Mouse (Mus musculus): ENCODE data around the gene Zfp790. TPM values are rescaled to one million over a fixed set of nuclear protein-coding genes. Genes with fewer than 3 reads are reported as not detected.

Zfp790 gene
- 13.8 and 17.4 TPM in 2 replicates for total RNA-seq (2017)

- peak; percentile 93 to 96 for ATAC-seq (replicated peaks in 1 of 2; ENCODE audit: insufficient read depth in 1 of 2, low FRiP score in 2 of 2, low TSS enrichment in 1 of 2, low read depth in 1 of 2, poor library complexity in 2 of 2, severe bottlenecking in 2 of 2)
These were observed at the start of gene Zfp790 for GRCm38 (mm10) chr7:29815910-29816429. Gene Zfp790 (plus strand): TSS chr7:29816114.

DNA sequence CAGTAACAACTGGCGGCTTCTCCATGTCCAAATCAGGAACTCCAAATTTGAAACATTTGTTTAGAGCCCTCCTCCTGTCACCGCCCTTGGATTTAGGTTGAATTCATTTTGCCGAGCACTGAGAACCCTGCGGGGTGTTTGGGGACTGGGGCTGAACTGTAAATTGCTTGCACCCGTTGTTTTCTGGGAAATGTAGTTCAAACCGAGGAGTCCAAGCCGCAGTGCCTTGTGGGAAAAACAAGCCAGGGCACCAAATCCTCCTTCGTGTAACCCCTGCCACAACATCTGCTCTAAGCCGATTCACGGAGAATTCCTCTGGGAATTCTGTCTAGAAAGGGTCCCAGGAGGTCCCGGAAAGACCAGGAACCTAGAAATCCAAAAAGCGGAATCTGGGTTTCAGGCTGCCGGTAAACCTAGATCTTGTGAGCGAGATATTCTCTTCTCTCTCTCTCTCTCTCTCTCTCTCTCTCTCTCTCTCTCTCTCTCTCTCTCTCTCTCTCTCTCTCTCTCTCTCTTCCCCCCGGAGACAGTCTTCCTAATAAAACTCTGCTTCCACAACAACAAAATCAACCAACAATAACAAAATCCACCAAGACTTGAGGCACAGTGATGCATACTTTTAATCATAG, 48.7 kb upstream of the Zfp790 start:
- ATAC-seq (replicated peaks in 1 of 2; ENCODE audit: insufficient read depth in 1 of 2, low FRiP score in 2 of 2, low TSS enrichment in 1 of 2, low read depth in 1 of 2, poor library complexity in 2 of 2, severe bottlenecking in 2 of 2): peak; percentile 61 to 65

- peak; percentile 96 for ATAC-seq (replicated peaks in 1 of 2; ENCODE audit: insufficient read depth in 1 of 2, low FRiP score in 2 of 2, low TSS enrichment in 1 of 2, low read depth in 1 of 2, poor library complexity in 2 of 2, severe bottlenecking in 2 of 2)
These were observed 47.6 kb upstream of the Zfp790 start, which contains the start of gene Zfp84 for GRCm38 (mm10) chr7:29768090-29768900. Gene Zfp84 (plus strand): TSS chr7:29768552.

DNA sequence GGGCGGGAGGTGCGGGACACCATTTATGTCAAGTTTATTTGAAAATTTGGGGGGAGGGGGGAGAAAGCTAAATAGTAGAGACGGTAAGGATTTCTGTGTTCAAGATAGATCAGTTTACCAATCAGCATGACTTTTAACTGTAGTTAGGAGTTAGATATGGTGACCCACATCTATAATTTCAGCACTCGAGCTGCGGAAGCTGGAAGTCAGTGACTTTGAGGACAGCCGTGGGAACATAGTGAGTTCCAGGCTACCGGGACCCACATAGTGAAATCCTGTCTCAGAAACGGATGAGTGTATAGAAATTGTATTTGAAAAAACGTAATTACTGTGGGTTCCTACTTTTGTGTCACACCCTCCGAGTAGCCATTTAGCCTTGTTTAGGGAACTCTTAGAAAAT, 46.9 kb upstream of the Zfp790 start:
- no peak for ATAC-seq (replicated peaks in 1 of 2; ENCODE audit: insufficient read depth in 1 of 2, low FRiP score in 2 of 2, low TSS enrichment in 1 of 2, low read depth in 1 of 2, poor library complexity in 2 of 2, severe bottlenecking in 2 of 2)

DNA sequence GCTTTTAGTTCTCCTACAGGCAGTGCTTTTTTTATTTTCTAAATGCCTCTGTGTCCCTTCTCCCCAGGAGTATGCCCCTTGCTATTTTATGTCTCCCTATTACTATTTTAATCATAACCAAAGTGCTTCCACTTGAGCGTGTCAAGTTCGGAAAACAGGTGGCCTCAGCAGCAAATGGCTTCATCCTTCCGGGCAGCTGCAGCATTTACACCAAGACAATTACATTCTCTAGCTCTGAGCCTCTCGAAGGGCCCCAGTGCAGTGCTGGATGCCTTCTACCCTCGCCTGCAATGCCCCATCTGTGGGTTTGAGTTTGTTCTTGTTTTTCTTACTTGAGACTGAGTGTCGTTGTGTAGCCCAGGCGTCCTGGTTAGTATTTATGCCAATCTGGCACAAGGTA, 42.4 kb upstream of the Zfp790 start:
- no peak for ATAC-seq (replicated peaks in 1 of 2; ENCODE audit: insufficient read depth in 1 of 2, low FRiP score in 2 of 2, low TSS enrichment in 1 of 2, low read depth in 1 of 2, poor library complexity in 2 of 2, severe bottlenecking in 2 of 2)

GRCm38 (mm10) chr7:29774371-29774770, 41.5 kb upstream of the Zfp790 start:
- ATAC-seq (replicated peaks in 1 of 2; ENCODE audit: insufficient read depth in 1 of 2, low FRiP score in 2 of 2, low TSS enrichment in 1 of 2, low read depth in 1 of 2, poor library complexity in 2 of 2, severe bottlenecking in 2 of 2): no peak

DNA sequence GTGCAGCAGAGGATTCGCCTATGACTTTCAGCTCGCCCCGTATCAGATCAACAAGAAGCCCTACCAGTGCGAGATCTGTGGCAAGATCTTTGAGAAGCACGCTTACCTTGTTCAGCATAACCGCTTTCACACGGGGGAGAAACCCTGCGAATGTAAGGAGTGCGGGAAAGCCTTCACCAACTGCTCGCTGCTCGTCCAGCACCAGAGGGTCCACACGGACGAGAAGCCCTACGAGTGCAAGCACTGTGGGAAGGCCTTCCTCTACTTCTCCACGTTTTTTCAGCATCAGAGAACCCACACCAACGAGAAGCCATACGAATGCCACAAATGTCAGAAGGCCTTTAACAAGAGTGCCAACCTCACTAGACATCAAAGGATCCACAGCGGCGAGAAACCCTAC, 39.3 kb upstream of the Zfp790 start:
- ATAC-seq (replicated peaks in 1 of 2; ENCODE audit: insufficient read depth in 1 of 2, low FRiP score in 2 of 2, low TSS enrichment in 1 of 2, low read depth in 1 of 2, poor library complexity in 2 of 2, severe bottlenecking in 2 of 2): no peak

DNA sequence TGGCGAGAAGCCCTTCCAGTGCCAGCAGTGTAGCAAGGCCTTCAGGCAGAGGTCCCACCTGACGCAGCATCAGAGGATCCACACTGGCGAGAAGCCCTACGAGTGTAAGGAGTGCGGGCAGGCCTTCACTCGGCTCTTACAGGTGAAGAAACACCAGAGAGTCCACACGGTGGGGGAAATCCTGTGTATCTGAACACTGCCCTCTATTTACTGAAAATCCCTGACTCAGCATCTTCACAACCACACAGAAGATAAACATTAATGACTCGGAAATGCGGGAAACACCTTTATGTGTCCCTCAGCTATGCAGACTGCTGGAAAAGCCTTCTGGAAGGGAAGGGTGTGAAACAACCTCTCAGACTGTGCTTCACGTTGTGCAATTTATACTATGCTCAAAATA, 38.5 kb upstream of the Zfp790 start:
- no peak for ATAC-seq (replicated peaks in 1 of 2; ENCODE audit: insufficient read depth in 1 of 2, low FRiP score in 2 of 2, low TSS enrichment in 1 of 2, low read depth in 1 of 2, poor library complexity in 2 of 2, severe bottlenecking in 2 of 2)

DNA sequence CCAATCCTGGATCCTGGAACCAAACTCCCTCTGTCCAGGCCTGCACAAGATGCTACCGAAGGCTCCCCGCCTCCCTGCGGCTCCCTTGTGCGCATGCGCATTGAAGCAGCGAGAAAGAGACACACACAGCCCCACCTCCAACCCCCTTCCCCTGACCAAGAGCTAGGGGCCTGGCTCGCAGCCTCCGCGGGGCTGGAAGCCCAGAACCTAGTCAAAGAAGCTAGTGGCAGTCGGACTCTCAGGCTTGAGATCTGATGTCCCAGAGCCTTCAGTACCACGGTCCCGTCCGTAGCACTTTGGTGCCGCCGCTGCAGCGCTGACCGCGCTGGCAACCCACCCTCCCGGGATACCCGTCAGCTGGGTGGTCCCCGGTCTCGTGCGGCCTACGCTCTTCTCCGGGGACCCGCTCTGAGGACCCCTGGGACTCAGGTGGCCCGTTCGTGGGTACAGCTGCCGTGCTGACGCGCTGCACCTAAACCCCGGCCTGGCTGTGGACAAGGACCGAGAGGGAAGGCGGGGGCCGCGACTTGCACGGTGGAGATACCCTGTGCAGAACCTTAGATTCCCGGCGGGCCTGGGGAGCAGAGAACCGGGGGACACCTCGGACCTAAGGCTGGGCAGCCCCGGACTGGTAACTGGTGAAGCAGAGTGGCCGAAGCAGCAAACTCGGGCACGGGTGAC, 31.9 kb upstream of the Zfp790 start, which contains the start of gene Zfp30:
Gene Zfp30 (plus strand): TSS at position 128 of the 681 bp plus-strand sequence.
- ATAC-seq (replicated peaks in 1 of 2; ENCODE audit: insufficient read depth in 1 of 2, low FRiP score in 2 of 2, low TSS enrichment in 1 of 2, low read depth in 1 of 2, poor library complexity in 2 of 2, severe bottlenecking in 2 of 2): peak; percentile 93 to 94

DNA sequence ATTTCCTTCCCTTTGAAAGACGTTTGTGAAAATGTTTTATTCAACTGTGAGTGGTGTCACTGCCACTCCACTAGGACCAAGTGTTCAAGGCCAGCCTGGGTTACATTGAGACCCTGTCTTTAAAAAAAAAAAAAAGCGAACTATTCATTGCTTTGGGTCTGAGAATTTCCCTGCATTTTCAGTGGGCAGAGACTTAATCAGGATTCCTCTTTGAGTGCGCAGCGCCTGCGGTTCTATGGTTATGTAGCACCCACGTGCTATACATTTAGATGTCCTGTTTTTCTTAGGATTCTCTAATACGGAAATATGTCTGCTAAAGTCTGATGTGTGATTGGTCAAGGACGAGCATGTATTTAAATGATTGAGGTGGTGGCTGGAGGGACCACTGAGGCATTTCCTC, 30.9 kb upstream of the Zfp790 start:
- no peak for ATAC-seq (replicated peaks in 1 of 2; ENCODE audit: insufficient read depth in 1 of 2, low FRiP score in 2 of 2, low TSS enrichment in 1 of 2, low read depth in 1 of 2, poor library complexity in 2 of 2, severe bottlenecking in 2 of 2)

DNA sequence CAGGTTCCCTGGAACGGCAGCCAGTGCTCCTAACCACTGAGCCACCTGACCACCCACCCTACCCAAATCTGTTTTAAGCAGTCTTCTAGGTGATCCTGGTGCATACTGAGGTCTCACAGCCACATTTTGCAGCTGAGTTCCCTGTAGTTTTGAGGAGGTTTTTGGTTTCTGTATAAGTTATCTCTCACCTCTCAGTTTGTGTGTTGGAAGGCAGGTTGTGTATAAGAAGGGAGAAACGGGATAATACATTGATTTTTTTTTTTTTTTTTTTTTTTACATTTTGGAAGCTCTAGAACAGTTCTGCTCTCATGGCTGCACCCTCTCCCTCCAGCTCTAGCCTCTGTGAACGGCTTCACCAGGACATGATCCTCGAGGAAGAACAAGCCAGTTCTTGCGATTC, 30.0 kb upstream of the Zfp790 start:
- no peak for ATAC-seq (replicated peaks in 1 of 2; ENCODE audit: insufficient read depth in 1 of 2, low FRiP score in 2 of 2, low TSS enrichment in 1 of 2, low read depth in 1 of 2, poor library complexity in 2 of 2, severe bottlenecking in 2 of 2)

DNA sequence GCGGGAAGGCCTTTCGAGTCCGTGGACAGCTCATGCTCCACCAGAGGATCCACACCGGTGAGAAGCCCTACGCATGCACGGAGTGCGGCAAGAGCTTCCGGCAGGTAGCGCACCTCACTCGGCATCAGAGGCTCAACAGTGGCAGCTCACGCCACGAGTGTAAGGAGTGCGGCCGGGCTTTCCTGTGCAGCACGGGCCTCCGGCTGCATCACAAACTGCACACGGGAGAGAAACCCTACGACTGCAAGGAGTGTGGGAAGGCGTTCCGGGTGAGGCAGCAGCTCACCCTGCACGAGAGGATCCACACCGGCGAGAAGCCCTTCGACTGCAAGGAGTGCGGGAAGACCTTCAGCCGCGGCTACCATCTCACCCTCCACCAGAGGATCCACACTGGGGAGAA, 23.0 kb upstream of the Zfp790 start:
- ATAC-seq (replicated peaks in 1 of 2; ENCODE audit: insufficient read depth in 1 of 2, low FRiP score in 2 of 2, low TSS enrichment in 1 of 2, low read depth in 1 of 2, poor library complexity in 2 of 2, severe bottlenecking in 2 of 2): no peak

DNA sequence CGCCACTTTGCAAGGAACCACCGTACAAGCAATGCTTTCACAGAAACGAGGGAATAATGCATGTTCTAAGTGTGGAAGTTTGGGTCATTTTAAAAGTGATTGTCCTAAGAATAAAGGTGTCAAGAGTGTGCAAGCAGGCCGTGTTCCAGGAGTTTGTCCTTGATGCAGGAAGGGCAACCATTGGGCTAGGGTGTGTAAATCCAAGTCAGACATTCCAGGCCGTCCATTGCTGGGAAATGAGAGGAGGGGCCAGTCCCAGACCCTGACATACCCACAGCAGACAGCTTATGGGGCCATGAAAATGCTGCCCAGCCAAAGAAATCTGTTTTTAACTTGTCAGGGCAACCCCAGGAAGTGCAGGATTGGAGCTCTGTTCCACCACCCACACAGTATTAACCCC, 8.9 kb upstream of the Zfp790 start:
- no peak for ATAC-seq (replicated peaks in 1 of 2; ENCODE audit: insufficient read depth in 1 of 2, low FRiP score in 2 of 2, low TSS enrichment in 1 of 2, low read depth in 1 of 2, poor library complexity in 2 of 2, severe bottlenecking in 2 of 2)

- no peak for ATAC-seq (replicated peaks in 1 of 2; ENCODE audit: insufficient read depth in 1 of 2, low FRiP score in 2 of 2, low TSS enrichment in 1 of 2, low read depth in 1 of 2, poor library complexity in 2 of 2, severe bottlenecking in 2 of 2)
These were observed 3.7 kb upstream of the Zfp790 start for GRCm38 (mm10) chr7:29812244-29812643.

DNA sequence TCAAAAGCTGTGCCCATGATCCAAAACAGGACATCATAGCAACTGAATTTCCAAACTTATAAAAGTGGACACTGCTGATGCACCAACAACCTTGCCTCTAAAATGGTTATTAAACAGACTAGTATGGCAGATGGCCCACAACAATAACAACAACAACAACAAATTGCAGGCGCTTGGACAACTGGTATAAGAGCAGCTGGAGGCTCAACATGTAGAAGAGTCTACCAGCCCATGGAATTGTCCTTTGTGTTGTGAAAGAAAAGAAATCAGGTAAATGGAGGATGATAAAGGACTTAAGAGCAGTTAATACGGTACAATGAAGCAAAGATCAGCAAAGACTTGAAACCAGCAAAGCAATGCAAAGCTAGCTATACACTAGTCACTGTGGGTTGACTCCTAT, 1.5 kb upstream of the Zfp790 start:
- ATAC-seq (replicated peaks in 1 of 2; ENCODE audit: insufficient read depth in 1 of 2, low FRiP score in 2 of 2, low TSS enrichment in 1 of 2, low read depth in 1 of 2, poor library complexity in 2 of 2, severe bottlenecking in 2 of 2): no peak

GRCm38 (mm10) chr7:29815061-29815784, 691 bp upstream of the Zfp790 start:
- peak in 1 of 2 experiments; percentile 9; a peak in 2 of 4 replicates for ATAC-seq (replicated peaks in 1 of 2; ENCODE audit: insufficient read depth in 1 of 2, low FRiP score in 2 of 2, low TSS enrichment in 1 of 2, low read depth in 1 of 2, poor library complexity in 2 of 2, severe bottlenecking in 2 of 2)

- peak; percentile 58 to 61 for ATAC-seq (replicated peaks in 1 of 2; ENCODE audit: insufficient read depth in 1 of 2, low FRiP score in 2 of 2, low TSS enrichment in 1 of 2, low read depth in 1 of 2, poor library complexity in 2 of 2, severe bottlenecking in 2 of 2)
These were observed 2.8 kb downstream of the Zfp790 start for GRCm38 (mm10) chr7:29818619-29819254.
